Mouse (Mus musculus) embryonic facial prominence, embryonic 12.5 days (tissue): ENCODE results near the gene Yy1. TPM values are rescaled to one million over a fixed set of nuclear protein-coding genes. Genes with fewer than 3 reads are reported as not detected.

ENCODE experiments used
- ATAC-seq: fragments of 200-750 bp; cut with Nextera tagmentation; 2 replicates; pipeline ENCODE4 v1.8.0; 2017; ENCODE audit not compliant: insufficient number of reproducible peaks, insufficient read depth, low FRiP score, low TSS enrichment
- H3K27ac ChIP-seq: fragments of 300-500 bp; sonication (generic); 2 replicates; pipeline ENCODE4 v1.5.1; 2016; ENCODE audit warnings: mild to moderate bottlenecking
- H3K27me3 ChIP-seq: fragments of 300-500 bp; sonication (generic); 2 replicates; pipeline ENCODE4 v1.6.1; 2016; ENCODE audit warnings: mild to moderate bottlenecking, moderate library complexity
- H3K36me3 ChIP-seq: fragments of 300-500 bp; sonication (generic); 2 replicates; pipeline ENCODE4 v1.6.1; 2016; ENCODE audit warnings: mild to moderate bottlenecking
- H3K4me1 ChIP-seq: fragments of 300-500 bp; sonication (generic); 2 replicates; pipeline ENCODE4 v1.6.1; 2016
- H3K4me2 ChIP-seq: fragments of 300-500 bp; sonication (generic); replicated peaks from 2 replicates; pipeline ENCODE4 v1.6.1; 2016; ENCODE audit warnings: mild to moderate bottlenecking, moderate library complexity
- H3K4me3 ChIP-seq: fragments of 300-500 bp; sonication (generic); 2 replicates; pipeline ENCODE4 v1.5.1; 2016; ENCODE audit warnings: mild to moderate bottlenecking
- H3K9ac ChIP-seq: fragments of 300-500 bp; sonication (generic); 2 replicates; pipeline ENCODE4 v1.6.1; 2016; ENCODE audit warnings: mild to moderate bottlenecking, moderate library complexity
- H3K9me3 ChIP-seq: fragments of 300-500 bp; sonication (generic); 2 replicates; pipeline ENCODE4 v1.6.1; 2016; ENCODE audit warnings: mild to moderate bottlenecking, moderate library complexity
- WGBS: fragments of 180-500 bp; shearing (Covaris S2); methylation state at CpG from one replicate; pipeline ENCODE4 v1.1.7; 2016; 5-methylcytosine and 5-hydroxymethylcytosine counted together
- polyA plus RNA-seq: library from polyadenylated mRNA; unstranded; fragments of >200 nt; fragmentation: Nextera tagmentation; extraction: Ambion mirVana; gene quantifications from 2 replicates; pipeline ENCODE4 v1.2.1, GENCODE M21; 2016

Yy1 gene
- polyA plus RNA-seq, 1 experiment from 2014 or later = 23.2 TPM

DNA sequence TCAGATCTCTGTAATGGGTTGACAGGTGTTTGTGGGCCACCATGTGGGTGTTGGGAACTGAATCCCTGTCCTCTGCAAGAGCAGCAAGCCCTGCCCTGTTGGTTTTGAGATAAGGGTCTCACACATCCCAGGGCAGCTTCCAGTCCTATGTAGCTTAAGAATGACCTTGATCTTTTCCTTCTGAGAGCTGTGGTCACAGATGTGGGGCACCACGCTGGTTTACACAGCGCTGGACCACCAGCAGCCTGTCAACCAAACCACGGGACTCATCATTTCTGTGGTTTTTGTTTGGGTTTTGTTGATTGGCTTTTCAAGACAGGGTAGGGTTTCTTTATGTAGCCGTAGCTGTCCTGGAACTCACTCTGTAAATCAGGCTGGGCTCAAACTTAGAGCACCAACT, 7.6 kb upstream of the Yy1 start:
- Histone ChIP-seq H3K9me3 (no peaks in the 10 kb centered on the region), H3K4me3 (no peak overlapping the region), H3K4me2 (no peak overlapping the region), H3K9ac (no peak overlapping the region), H3K27ac (no peak overlapping the region), H3K27me3 (no peaks in the 10 kb centered on the region), H3K36me3 (peaks cover 9% of the 10 kb centered on the region; the same call in 1 of the 2 replicates), H3K4me1 (no peaks in the 10 kb centered on the region)
- WGBS = 91% methylated on average over 4 of the region's 4 CpGs
- no peak for ATAC-seq

DNA sequence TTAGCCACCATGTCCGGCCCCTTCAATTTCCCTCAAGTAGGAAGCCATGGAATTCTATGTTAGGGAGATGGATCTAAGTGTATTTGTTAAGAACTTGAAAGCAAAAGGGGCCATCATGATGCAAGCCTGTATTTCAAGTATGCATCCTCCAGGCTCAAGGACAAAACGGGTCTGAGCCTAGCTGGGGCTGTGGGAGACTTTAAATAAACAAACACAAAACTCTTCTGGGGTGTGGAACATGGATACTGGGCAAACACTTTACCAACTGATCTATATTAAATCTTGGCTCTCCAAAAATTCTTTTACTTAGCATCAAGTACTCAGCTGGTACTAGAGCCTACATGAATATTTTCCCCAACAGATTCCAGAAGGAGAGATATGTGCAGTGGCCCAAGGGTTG, 5.4 kb upstream of the Yy1 start:
- no peaks in the 10 kb centered on the region for H3K9me3 ChIP-seq
- H3K4me2 ChIP-seq = no peak overlapping the region
- H3K27me3 ChIP-seq = no peaks in the 10 kb centered on the region
- 74% methylated on average over 2 of the region's 2 CpGs for WGBS
- no peak overlapping the region for H3K27ac ChIP-seq
- H3K36me3 ChIP-seq = peaks cover 6% of the 10 kb centered on the region; the same call in 1 of the 2 replicates
- H3K9ac ChIP-seq = no peak overlapping the region
- no peak for ATAC-seq
- H3K4me3 ChIP-seq = no peak overlapping the region
- peaks cover 11% of the 10 kb centered on the region for H3K4me1 ChIP-seq

DNA sequence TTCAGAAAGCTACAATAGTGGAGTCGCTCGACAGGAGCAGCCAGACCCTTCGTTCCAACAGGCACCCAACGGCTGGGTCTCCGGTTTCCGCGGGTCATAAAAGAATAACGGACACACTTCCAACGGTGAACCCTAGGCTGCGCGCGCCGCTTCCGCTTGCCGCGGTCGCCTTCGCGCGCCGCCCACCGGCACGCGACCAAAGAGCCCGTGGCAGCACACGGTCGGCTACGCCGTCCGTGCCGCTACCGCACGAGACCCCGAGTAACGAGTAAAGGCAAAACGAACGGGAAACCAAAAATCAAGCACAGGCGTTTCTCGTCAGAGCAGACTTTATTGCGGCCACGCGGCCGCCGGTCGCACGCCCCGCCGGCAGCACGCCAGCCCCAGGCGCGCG, 624 bp upstream of the Yy1 start:
- Histone ChIP-seq H3K27ac (peak overlapping the region; percentile 99), H3K4me1 (peaks cover 29% of the 10 kb centered on the region), H3K27me3 (no peaks in the 10 kb centered on the region), H3K36me3 (no peaks in the 10 kb centered on the region), H3K9me3 (no peaks in the 10 kb centered on the region), H3K4me3 (peak overlapping the region; percentile 99), H3K4me2 (peak overlapping the region; percentile 60), H3K9ac (peak overlapping the region; percentile 94)
- under 1% methylated on average over 45 of the region's 52 CpGs for WGBS
- peak; percentile 25; the same call in 1 of the 2 replicates for ATAC-seq

DNA sequence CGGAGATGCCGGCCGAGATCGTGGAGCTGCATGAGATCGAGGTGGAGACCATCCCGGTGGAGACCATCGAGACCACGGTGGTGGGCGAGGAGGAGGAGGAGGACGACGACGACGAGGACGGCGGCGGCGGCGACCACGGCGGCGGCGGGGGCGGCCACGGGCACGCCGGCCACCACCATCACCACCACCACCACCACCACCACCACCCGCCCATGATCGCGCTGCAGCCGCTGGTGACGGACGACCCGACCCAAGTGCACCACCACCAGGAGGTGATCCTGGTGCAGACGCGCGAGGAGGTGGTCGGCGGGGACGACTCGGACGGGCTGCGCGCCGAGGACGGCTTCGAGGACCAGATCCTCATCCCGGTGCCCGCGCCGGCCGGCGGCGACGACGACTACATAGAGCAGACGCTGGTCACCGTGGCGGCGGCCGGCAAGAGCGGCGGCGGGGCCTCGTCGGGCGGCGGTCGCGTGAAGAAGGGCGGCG, 724 bp downstream of the Yy1 start:
- no peaks in the 10 kb centered on the region for H3K9me3 ChIP-seq
- no peaks in the 10 kb centered on the region for H3K27me3 ChIP-seq
- H3K36me3 ChIP-seq = no peaks in the 10 kb centered on the region
- H3K9ac ChIP-seq = peak overlapping the region; percentile 94
- WGBS = 0% methylated on average over 39 of the region's 71 CpGs
- peak overlapping the region; percentile 99 for H3K4me3 ChIP-seq
- ATAC-seq = peak; percentile 13; the same call in 1 of the 2 replicates
- peak overlapping the region; percentile 60 for H3K4me2 ChIP-seq
- H3K4me1 ChIP-seq = peaks cover 34% of the 10 kb centered on the region
- peak overlapping the region; percentile 99 for H3K27ac ChIP-seq

DNA sequence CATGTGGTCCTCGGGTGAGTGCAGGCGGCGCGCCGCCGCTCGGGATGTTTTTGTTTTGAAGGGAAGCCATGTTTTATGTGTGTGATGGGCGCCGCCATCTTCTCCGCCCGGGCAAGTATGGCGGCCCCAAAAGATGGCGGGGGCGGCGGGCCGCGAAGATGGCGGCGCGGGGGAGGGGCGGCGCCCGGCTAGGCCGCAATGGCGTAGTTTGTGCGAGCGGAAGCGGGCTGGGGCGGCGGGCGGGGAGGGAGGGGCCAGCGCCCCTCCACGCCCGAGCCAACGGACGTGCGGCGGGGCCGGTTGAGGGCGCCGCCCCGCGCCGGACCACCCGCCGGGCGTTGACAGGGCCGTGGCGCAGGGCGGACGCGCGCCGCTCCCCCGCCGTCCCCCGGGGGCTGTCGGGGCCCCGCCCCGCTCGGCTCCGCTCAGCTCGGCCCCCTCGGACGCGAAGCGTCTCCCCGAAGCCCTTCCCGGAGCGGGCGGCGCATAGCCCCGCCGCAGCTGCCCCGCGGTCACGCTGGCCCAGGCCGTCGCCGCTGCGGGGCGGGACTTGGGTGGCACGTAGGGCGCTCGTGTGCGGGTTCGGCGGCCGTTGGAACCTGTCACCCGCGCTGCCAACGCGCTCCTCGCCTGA, 1.4 kb downstream of the Yy1 start:
- no peaks in the 10 kb centered on the region for H3K27me3 ChIP-seq
- peak overlapping the region; percentile 99 for H3K27ac ChIP-seq
- H3K4me1 ChIP-seq = peaks cover 34% of the 10 kb centered on the region
- under 1% methylated on average over 79 of the region's 94 CpGs for WGBS
- H3K36me3 ChIP-seq = no peaks in the 10 kb centered on the region
- no peaks in the 10 kb centered on the region for H3K9me3 ChIP-seq
- peak overlapping the region; percentile 94 for H3K9ac ChIP-seq
- peak overlapping the region; percentile 99 for H3K4me3 ChIP-seq
- peak; percentile 58 for ATAC-seq
- H3K4me2 ChIP-seq = peak overlapping the region; percentile 60

DNA sequence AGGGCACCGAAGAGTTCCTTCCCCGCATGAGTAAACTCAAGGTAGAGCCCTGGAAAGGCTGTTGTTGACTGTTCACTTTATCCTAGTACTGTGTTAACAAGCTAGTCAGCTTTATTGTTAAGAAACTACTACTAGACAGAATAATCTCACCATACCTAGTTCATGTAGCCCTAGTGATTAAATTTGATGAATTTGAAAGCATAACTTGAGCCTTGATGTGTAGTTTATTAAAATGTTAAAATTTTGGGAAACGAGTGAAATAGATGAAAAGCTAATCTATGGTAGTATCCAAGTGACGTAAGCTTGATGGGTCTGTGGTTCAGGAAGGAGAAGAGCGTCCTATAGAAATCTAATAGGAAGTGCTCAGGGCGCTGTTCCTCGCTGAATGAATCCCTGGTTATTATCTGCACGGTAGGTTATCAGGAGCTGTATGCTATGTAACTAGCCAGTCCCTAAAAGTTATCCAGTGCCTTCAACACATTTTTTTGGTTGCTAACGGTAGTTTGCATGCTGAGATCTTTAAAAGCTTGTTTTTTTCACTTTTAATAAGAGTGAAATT, 2.3 kb downstream of the Yy1 start:
- H3K4me1 ChIP-seq = peaks cover 38% of the 10 kb centered on the region
- WGBS = 20% methylated on average over 9 of the region's 9 CpGs
- no peak for ATAC-seq
- peak overlapping the region; percentile 94 for H3K9ac ChIP-seq
- H3K27me3 ChIP-seq = no peaks in the 10 kb centered on the region
- H3K9me3 ChIP-seq = no peaks in the 10 kb centered on the region
- H3K27ac ChIP-seq = peak overlapping the region; percentile 99; the same call in 1 of the 2 replicates
- H3K36me3 ChIP-seq = no peaks in the 10 kb centered on the region
- H3K4me2 ChIP-seq = peak overlapping the region; percentile 60
- peak overlapping the region; percentile 99 for H3K4me3 ChIP-seq

DNA sequence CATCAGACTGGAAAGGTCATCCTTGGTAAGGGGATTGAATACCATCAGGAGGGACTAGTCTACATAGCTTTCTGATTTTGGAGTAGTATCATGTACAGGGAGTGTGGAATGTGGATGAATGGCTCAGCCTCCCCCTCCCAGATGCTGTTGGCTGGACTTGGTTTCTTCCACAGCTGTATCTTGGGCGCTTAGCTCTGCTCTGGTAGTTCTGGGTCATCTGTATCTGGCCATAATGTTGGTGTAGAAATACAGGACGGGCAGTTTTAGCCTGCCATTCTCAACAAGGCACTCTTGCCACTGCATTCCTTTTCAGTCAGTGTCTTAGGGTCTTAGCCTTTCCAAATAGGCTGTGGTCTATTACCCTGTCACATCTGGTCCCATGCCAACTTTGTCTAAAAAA, 8.8 kb downstream of the Yy1 start:
- no peak overlapping the region for H3K4me2 ChIP-seq
- ATAC-seq = no peak
- H3K4me3 ChIP-seq = no peak overlapping the region
- no peaks in the 10 kb centered on the region for H3K9me3 ChIP-seq
- no peak overlapping the region for H3K27ac ChIP-seq
- WGBS = 83% methylated on average over 2 of the region's 2 CpGs
- peaks cover 2% of the 10 kb centered on the region; the same call in 1 of the 2 replicates for H3K36me3 ChIP-seq
- H3K27me3 ChIP-seq = no peaks in the 10 kb centered on the region
- no peak overlapping the region for H3K9ac ChIP-seq
- H3K4me1 ChIP-seq = peaks cover 15% of the 10 kb centered on the region; the same call in 1 of the 2 replicates

DNA sequence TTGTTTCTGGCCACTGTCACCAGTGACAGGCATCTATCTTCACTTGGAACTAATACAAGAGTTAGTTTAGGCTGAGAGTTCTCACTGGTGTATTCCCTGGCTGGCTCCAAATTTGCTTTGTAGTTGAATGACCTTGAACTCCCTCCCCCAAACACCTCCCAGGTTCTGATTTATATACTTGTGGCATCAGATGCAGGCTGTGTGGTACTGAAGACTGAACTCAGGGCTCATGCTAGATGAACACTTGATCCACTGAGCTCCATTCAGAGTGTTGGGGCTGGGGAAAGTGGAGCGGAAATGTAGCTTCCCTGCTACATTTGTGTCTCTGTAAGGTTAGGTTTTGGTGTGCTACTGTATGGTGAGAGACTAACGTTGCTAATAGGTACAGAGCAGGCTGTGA, 11.6 kb downstream of the Yy1 start:
- H3K27ac ChIP-seq = no peak overlapping the region
- 0 out of 2 replicates have a peak, but pooled peaks cover 3% of the 10 kb centered on the region for H3K4me1 ChIP-seq
- 89% methylated on average over 2 of the region's 2 CpGs for WGBS
- H3K9me3 ChIP-seq = no peaks in the 10 kb centered on the region
- no peaks in the 10 kb centered on the region for H3K27me3 ChIP-seq
- H3K9ac ChIP-seq = no peak overlapping the region
- ATAC-seq = no peak
- H3K36me3 ChIP-seq = peaks cover 17% of the 10 kb centered on the region
- H3K4me3 ChIP-seq = no peak overlapping the region
- no peak overlapping the region for H3K4me2 ChIP-seq

DNA sequence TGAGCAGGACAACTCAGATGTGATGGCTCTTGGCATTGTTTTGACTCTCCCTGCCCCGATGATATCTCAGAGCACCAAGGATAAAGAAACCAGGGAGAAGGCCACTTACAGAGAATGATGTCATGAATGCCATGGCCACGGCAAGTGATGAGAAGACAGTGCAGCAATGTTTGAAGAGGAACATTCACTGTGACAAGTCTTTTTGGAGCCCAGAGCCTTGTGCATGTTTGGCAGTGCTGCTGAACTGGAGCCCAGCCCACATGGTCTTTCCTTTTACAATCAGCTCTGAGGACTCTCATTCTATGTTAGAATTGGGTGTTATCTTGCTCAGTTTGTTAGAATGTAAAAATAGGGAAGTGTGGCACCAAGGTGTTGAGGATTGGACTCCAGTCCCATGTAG, 15.7 kb downstream of the Yy1 start:
- H3K4me3 ChIP-seq = no peak overlapping the region
- H3K9me3 ChIP-seq = no peaks in the 10 kb centered on the region
- no peak overlapping the region for H3K4me2 ChIP-seq
- WGBS = 82% methylated on average over 2 of the region's 2 CpGs
- peaks cover 21% of the 10 kb centered on the region for H3K36me3 ChIP-seq
- no peaks in the 10 kb centered on the region for H3K27me3 ChIP-seq
- H3K4me1 ChIP-seq = no peaks in the 10 kb centered on the region
- H3K9ac ChIP-seq = no peak overlapping the region
- no peak for ATAC-seq
- H3K27ac ChIP-seq = no peak overlapping the region

DNA sequence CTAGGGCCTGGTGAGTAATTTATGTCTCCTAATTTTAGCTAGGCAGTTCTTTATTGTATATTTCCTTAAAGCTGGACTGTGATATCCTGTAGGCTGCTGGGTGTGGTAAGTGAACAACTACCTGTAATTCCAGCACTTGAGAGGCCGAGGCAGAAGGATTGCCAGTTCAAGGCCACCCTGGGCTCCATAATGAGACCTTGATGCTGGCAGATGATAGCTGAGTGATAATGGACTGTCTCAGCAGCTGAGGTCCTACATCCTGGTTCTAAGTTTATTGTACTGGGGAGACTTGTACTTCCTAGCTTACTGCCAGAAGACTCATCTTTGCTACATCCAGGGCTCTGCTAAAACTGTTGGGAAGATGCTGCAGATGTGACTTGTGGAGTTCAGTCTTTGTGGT, 17.0 kb downstream of the Yy1 start:
- no peaks in the 10 kb centered on the region for H3K27me3 ChIP-seq
- H3K27ac ChIP-seq = no peak overlapping the region
- no peak overlapping the region for H3K4me3 ChIP-seq
- peaks cover 21% of the 10 kb centered on the region for H3K36me3 ChIP-seq
- ATAC-seq = no peak
- WGBS = 85% methylated on average over 1 of the region's 1 CpGs
- no peaks in the 10 kb centered on the region for H3K9me3 ChIP-seq
- 0 out of 2 replicates have a peak, but pooled peaks cover 3% of the 10 kb centered on the region for H3K4me1 ChIP-seq
- no peak overlapping the region for H3K4me2 ChIP-seq
- H3K9ac ChIP-seq = no peak overlapping the region

DNA sequence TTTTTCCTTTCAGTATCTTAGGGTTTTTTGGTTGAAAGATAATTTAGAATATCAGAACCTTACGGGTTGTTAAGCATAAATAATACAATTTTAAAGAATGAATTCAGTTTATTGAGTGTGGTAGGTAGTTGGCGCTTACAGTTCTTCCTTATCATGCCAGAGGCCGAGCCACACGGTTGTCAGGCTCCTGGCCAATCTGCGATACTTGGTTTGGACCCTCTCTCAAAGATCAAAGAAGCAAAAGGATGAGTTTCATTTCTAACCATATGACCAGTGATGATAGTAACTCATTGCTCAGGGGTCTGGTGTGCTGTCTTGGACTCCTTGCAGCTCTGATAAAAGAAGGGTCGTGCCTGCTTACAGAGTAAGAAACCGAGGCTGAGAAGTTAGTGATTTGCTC, 17.5 kb downstream of the Yy1 start:
- Histone ChIP-seq H3K4me2 (no peak overlapping the region), H3K9me3 (no peaks in the 10 kb centered on the region), H3K4me1 (0 out of 2 replicates have a peak, but pooled peaks cover 3% of the 10 kb centered on the region), H3K9ac (no peak overlapping the region), H3K4me3 (no peak overlapping the region), H3K27me3 (no peaks in the 10 kb centered on the region), H3K27ac (no peak overlapping the region), H3K36me3 (peaks cover 23% of the 10 kb centered on the region)
- 93% methylated on average over 7 of the region's 7 CpGs for WGBS
- ATAC-seq = no peak

DNA sequence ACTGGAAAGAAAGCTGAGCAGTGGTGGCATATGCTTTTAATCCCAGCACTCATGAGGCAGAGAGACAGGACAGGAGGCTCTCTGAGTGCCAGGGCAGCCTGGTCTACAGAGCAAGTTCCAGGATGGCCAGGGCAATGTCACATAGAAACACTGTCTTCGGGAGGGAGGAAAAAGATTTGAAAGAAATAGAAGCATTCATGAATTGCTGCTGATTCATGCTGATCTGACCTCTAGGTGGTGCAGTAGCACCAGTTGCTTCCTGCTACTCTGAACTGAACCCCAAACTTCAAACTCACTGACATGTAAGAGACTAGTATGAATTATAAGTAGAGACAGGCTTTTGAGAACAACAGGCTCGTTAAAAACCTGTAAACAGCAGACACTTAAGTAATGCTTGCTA, 18.4 kb downstream of the Yy1 start:
- Histone ChIP-seq H3K4me3 (no peak overlapping the region), H3K27ac (no peak overlapping the region), H3K9ac (no peak overlapping the region), H3K27me3 (no peaks in the 10 kb centered on the region), H3K9me3 (no peaks in the 10 kb centered on the region), H3K4me2 (no peak overlapping the region), H3K36me3 (peaks cover 25% of the 10 kb centered on the region), H3K4me1 (0 out of 2 replicates have a peak, but pooled peaks cover 3% of the 10 kb centered on the region)
- ATAC-seq = no peak
- WGBS = 74% methylated on average over 2 of the region's 2 CpGs
